Mouse (Mus musculus) liver, embryonic 11.5 days (tissue): ENCODE measurements around the gene Pcca. TPM values are rescaled to one million over a fixed set of nuclear protein-coding genes. Genes with fewer than 3 reads are reported as not detected.

Source experiments
- ATAC-seq: fragments of 200-750 bp; cut with Nextera tagmentation; replicated peaks from 2 replicates; pipeline ENCODE4 v1.8.0; 2017; ENCODE audit warnings: moderate number of reproducible peaks, mild to moderate bottlenecking, moderate TSS enrichment, moderate library complexity; ENCODE audit not compliant: low FRiP score
- DNase-seq: peaks from one replicate; pipeline ENCODE4 v3.0.0-alpha.2; 2017; ENCODE audit warnings: low spot score
- H3K27ac ChIP-seq: fragments of 300-500 bp; sonication (generic); 2 replicates; pipeline ENCODE4 v1.5.1; 2014; ENCODE audit warnings: mild to moderate bottlenecking, low read depth, low read length, control low read depth
- H3K27me3 ChIP-seq: fragments of 300-500 bp; sonication (generic); replicated peaks from 2 replicates; pipeline ENCODE4 v1.6.1; 2014; ENCODE audit warnings: low read length, mixed read lengths; ENCODE audit not compliant: control insufficient read depth, insufficient read depth
- H3K36me3 ChIP-seq: fragments of 300-500 bp; sonication (generic); 2 replicates; pipeline ENCODE4 v1.6.1; 2014; ENCODE audit warnings: mild to moderate bottlenecking, low read length, moderate library complexity, mixed read lengths; ENCODE audit not compliant: control insufficient read depth, insufficient read depth
- H3K4me1 ChIP-seq: fragments of 300-500 bp; sonication (generic); replicated peaks from 2 replicates; pipeline ENCODE4 v1.6.1; 2014; ENCODE audit warnings: low read length, mixed read lengths; ENCODE audit not compliant: control insufficient read depth, insufficient read depth
- H3K4me2 ChIP-seq: fragments of 300-500 bp; sonication (generic); 2 replicates; pipeline ENCODE4 v1.6.1; 2014; ENCODE audit warnings: mild to moderate bottlenecking, control low read depth, moderate library complexity
- H3K4me3 ChIP-seq: fragments of 300-500 bp; sonication (generic); 2 replicates; pipeline ENCODE4 v1.5.1; 2014; ENCODE audit warnings: low read depth, low read length, control low read depth
- H3K9ac ChIP-seq: fragments of 300-500 bp; sonication (generic); 2 replicates; pipeline ENCODE4 v1.6.1; 2014; ENCODE audit warnings: low read depth, low read length, control low read depth
- H3K9me3 ChIP-seq: fragments of 300-500 bp; sonication (generic); 2 replicates; pipeline ENCODE4 v1.6.1; 2016; ENCODE audit warnings: low read length, inconsistent platforms, mixed read lengths; ENCODE audit not compliant: control insufficient read depth
- WGBS: fragments of 180-500 bp; shearing (Covaris S2); extraction: QIAGEN DNeasy Blood & Tissue Kit; methylation state at CpG from one replicate; pipeline ENCODE4 v1.1.7; 2014; 5-methylcytosine and 5-hydroxymethylcytosine counted together
- polyA plus RNA-seq: library from polyadenylated mRNA; unstranded; fragments of >200 nt; fragmentation: Nextera tagmentation; extraction: Ambion mirVana; gene quantifications from 2 replicates; pipeline ENCODE4 v1.2.1, GENCODE M21; 2014

Gene Pcca
- polyA plus RNA-seq, 1 experiment from 2014 or later = 18.1 TPM

- no peak overlapping the region for H3K4me3 ChIP-seq
- DNase-seq (no peak), ATAC-seq (no peak)
- H3K4me1 ChIP-seq = no peaks in the 10 kb centered on the region
- H3K4me2 ChIP-seq = no peak overlapping the region
- H3K27me3 ChIP-seq = no peaks in the 10 kb centered on the region
- WGBS = 80% methylated on average over 17 of the region's 17 CpGs
- H3K9ac ChIP-seq = no peak overlapping the region
- H3K27ac ChIP-seq = no peak overlapping the region
- H3K36me3 ChIP-seq = no peaks in the 10 kb centered on the region
- no peaks in the 10 kb centered on the region for H3K9me3 ChIP-seq
Observed at GRCm38 (mm10) chr14:122689136-122689815, 155.2 kb downstream of the Pcca start.

GRCm38 (mm10) chr14:122691555-122691954, 157.4 kb downstream of the Pcca start:
- Histone ChIP-seq H3K36me3 (no peaks in the 10 kb centered on the region), H3K27me3 (no peaks in the 10 kb centered on the region), H3K4me3 (no peak overlapping the region), H3K9ac (no peak overlapping the region), H3K4me2 (no peak overlapping the region), H3K9me3 (no peaks in the 10 kb centered on the region), H3K27ac (no peak overlapping the region), H3K4me1 (no peaks in the 10 kb centered on the region)
- no peak for DNase-seq
- WGBS = 89% methylated on average over 1 of the region's 1 CpGs
- ATAC-seq = no peak; the same call in 1 of the 2 replicates

- no peak for DNase-seq
- Histone ChIP-seq H3K9me3 (no peaks in the 10 kb centered on the region), H3K4me2 (no peak overlapping the region), H3K4me3 (no peak overlapping the region), H3K4me1 (no peaks in the 10 kb centered on the region), H3K27ac (no peak overlapping the region), H3K27me3 (no peaks in the 10 kb centered on the region), H3K36me3 (no peaks in the 10 kb centered on the region), H3K9ac (no peak overlapping the region)
- no peak for ATAC-seq
- WGBS = 64% methylated on average over 1 of the region's 1 CpGs
Observed at GRCm38 (mm10) chr14:122700333-122700732, 166.2 kb downstream of the Pcca start.

- no peak for DNase-seq
- H3K9me3 ChIP-seq = no peaks in the 10 kb centered on the region
- H3K27ac ChIP-seq = no peak overlapping the region
- no peak; the same call in 1 of the 2 replicates for ATAC-seq
- no peak overlapping the region for H3K4me3 ChIP-seq
- H3K27me3 ChIP-seq = no peaks in the 10 kb centered on the region
- H3K36me3 ChIP-seq = no peaks in the 10 kb centered on the region
- H3K4me2 ChIP-seq = no peak overlapping the region
- no peaks in the 10 kb centered on the region for H3K4me1 ChIP-seq
- no peak overlapping the region for H3K9ac ChIP-seq
- 92% methylated on average over 5 of the region's 5 CpGs for WGBS
Observed at GRCm38 (mm10) chr14:122713793-122714192, 179.7 kb downstream of the Pcca start.

GRCm38 (mm10) chr14:122714911-122715310, 180.8 kb downstream of the Pcca start:
- Histone ChIP-seq H3K4me3 (no peak overlapping the region), H3K4me1 (no peaks in the 10 kb centered on the region), H3K4me2 (no peak overlapping the region), H3K27ac (no peak overlapping the region), H3K36me3 (no peaks in the 10 kb centered on the region), H3K9ac (no peak overlapping the region), H3K27me3 (no peaks in the 10 kb centered on the region), H3K9me3 (no peaks in the 10 kb centered on the region)
- 85% methylated on average over 1 of the region's 1 CpGs for WGBS
- no peak for DNase-seq
- ATAC-seq = no peak

GRCm38 (mm10) chr14:122716057-122716456, 181.9 kb downstream of the Pcca start:
- Histone ChIP-seq H3K4me3 (no peak overlapping the region), H3K4me2 (no peak overlapping the region), H3K9me3 (no peaks in the 10 kb centered on the region), H3K9ac (no peak overlapping the region), H3K36me3 (no peaks in the 10 kb centered on the region), H3K27me3 (no peaks in the 10 kb centered on the region), H3K4me1 (no peaks in the 10 kb centered on the region), H3K27ac (no peak overlapping the region)
- DNase-seq = no peak
- no peak for ATAC-seq

GRCm38 (mm10) chr14:122719496-122720080, 185.5 kb downstream of the Pcca start:
- ATAC-seq = no peak
- no peak overlapping the region for H3K4me3 ChIP-seq
- no peaks in the 10 kb centered on the region for H3K27me3 ChIP-seq

GRCm38 (mm10) chr14:122720989-122721388, 186.9 kb downstream of the Pcca start:
- ATAC-seq = no peak
- Histone ChIP-seq H3K4me2 (no peak overlapping the region), H3K9me3 (no peaks in the 10 kb centered on the region), H3K27ac (no peak overlapping the region), H3K27me3 (no peaks in the 10 kb centered on the region), H3K9ac (no peak overlapping the region), H3K36me3 (no peaks in the 10 kb centered on the region), H3K4me1 (no peaks in the 10 kb centered on the region), H3K4me3 (no peak overlapping the region)
- 84% methylated on average over 3 of the region's 3 CpGs for WGBS
- DNase-seq = no peak

More at GRCm38 (mm10) chr14:122719496-122720080, 185.5 kb downstream of the Pcca start:
- WGBS = 86% methylated on average over 8 of the region's 8 CpGs
- no peak overlapping the region for H3K9ac ChIP-seq
- no peak overlapping the region for H3K4me2 ChIP-seq
- H3K27ac ChIP-seq = no peak overlapping the region
- no peaks in the 10 kb centered on the region for H3K36me3 ChIP-seq
- no peaks in the 10 kb centered on the region for H3K9me3 ChIP-seq
- H3K4me1 ChIP-seq = no peaks in the 10 kb centered on the region
- DNase-seq = no peak

- no peak overlapping the region for H3K9ac ChIP-seq
- DNase-seq = no peak
- no peak for ATAC-seq
- WGBS = 52% methylated on average over 4 of the region's 4 CpGs
- no peaks in the 10 kb centered on the region for H3K4me1 ChIP-seq
- H3K27ac ChIP-seq = no peak overlapping the region
- no peaks in the 10 kb centered on the region for H3K27me3 ChIP-seq
- no peak overlapping the region for H3K4me3 ChIP-seq
- H3K9me3 ChIP-seq = no peaks in the 10 kb centered on the region
- H3K4me2 ChIP-seq = no peak overlapping the region
- H3K36me3 ChIP-seq = no peaks in the 10 kb centered on the region
Observed at GRCm38 (mm10) chr14:122721750-122722149, 187.6 kb downstream of the Pcca start.
